In the genomic region with DNA sequence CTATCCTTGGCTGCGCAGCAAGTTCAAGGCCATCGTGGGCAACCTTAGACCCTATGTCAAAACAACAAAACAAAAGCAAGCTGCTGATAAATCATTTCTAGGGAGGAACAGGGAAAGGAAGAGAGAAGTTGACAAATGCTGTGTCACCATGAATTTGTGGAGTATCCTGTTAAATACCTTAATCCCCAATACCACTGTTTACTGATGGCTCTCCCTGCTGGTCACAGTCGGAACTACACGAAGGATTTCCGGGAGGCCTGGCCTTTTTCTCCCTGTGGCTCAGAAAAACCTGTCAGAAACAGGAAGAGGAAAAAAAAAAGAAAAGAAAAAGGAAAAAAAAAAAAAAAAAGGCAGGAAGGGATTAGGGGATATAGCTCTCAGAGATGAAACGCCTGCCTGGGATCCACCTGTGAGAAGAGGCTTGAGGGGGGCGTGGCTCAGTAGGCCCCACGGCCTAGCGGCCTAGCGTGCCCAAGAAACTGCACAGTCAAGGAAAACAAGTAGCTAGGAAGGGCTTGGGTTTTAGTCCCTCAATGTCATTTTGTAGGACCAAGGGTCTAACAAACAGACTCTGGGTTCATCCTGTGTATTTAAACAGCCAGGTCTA, we compare ENCODE assay signal across 8 mouse cellular contexts. TPM values are rescaled to one million over a fixed set of nuclear protein-coding genes. Genes with fewer than 3 reads are reported as not detected.
DNase-seq lines count a peak whose midpoint lies in the region; ATAC-seq and TF ChIP-seq lines count a peak whose summit lies in the region.

No protein-coding gene starts in this region.

- DNase-seq in 416B (ENCODE audit: low read depth) (peak; percentile 80), MEL-GATA-1-ER (ENCODE audit: extremely low read depth, low read depth) (peak; percentile 85)
- peak; percentile 81 for DNase-seq in cerebellum, adult 9-10 months
- DNase-seq in kidney, postnatal 0 days (ENCODE audit: low spot score), result peak; percentile 76
- DNase-seq in liver, adult 2 months (ENCODE audit: extremely low read depth, low read depth, low spot score), result peak; percentile 74
- DNase-seq in retina, embryonic 14.5 days (ENCODE audit: low spot score), result peak; percentile 78
- peak; percentile 73 for DNase-seq in urinary bladder, postnatal 25 days (ENCODE audit: low spot score)

- TF ChIP-seq CTCF in kidney, postnatal 0 days (IDR thresholded peaks at IDR 0.05; ENCODE audit: low read depth), result peak; percentile 76
- peak; percentile 59; the same call in 1 of the 2 replicates for TF ChIP-seq CTCF in liver, adult 2 months (IDR thresholded peaks at IDR 0.05; ENCODE audit: low read depth, low read length)

- H3K36me3 ChIP-seq in kidney, postnatal 0 days (ENCODE audit: insufficient read depth, low read length), result no peaks in the 10 kb centered on the region
- H3K36me3 ChIP-seq in liver, adult 2 months (ENCODE audit: control insufficient read depth, insufficient read depth, low read length), result no peaks in the 10 kb centered on the region

- no peak overlapping the region for H3K4me3 ChIP-seq in kidney, postnatal 0 days (replicated peaks; ENCODE audit: low read depth, low read length)
- peak overlapping the region; percentile 26; the same call in 1 of the 2 replicates for H3K4me3 ChIP-seq in liver, adult 2 months (ENCODE audit: insufficient read depth, low read depth, low read length)

- peak; percentile 13; the same call in 1 of the 2 replicates for ATAC-seq in granulocyte monocyte progenitor cell, adult 5-6 weeks (replicated peaks; ENCODE audit: poor library complexity, severe bottlenecking)
- ATAC-seq in kidney, postnatal 0 days (replicated peaks; ENCODE audit: low FRiP score, low read depth), result no peak

- 0 out of 2 replicates have a peak, but pooled peaks cover 7% of the 10 kb centered on the region for H3K27me3 ChIP-seq in kidney, postnatal 0 days (ENCODE audit: insufficient read depth, low read length)
- no peaks in the 10 kb centered on the region for H3K27me3 ChIP-seq in liver, adult 2 months (ENCODE audit: control insufficient read depth, insufficient read depth, low read length)

- H3K9me3 ChIP-seq in kidney, postnatal 0 days (replicated peaks; ENCODE audit: low read length), result no peaks in the 10 kb centered on the region

- H3K9ac ChIP-seq in kidney, postnatal 0 days (ENCODE audit: low read depth, low read length), result no peak overlapping the region
- peak overlapping the region; percentile 13 for H3K9ac ChIP-seq in liver, adult 2 months (ENCODE audit: low read depth, low read length)

- 59% methylated on average over 10 of the region's 10 CpGs for WGBS in kidney, postnatal 0 days
- WGBS in liver, adult 2 months, result 47% methylated on average over 10 of the region's 10 CpGs

- H3K4me1 ChIP-seq in kidney, postnatal 0 days (replicated peaks; ENCODE audit: insufficient read depth, low read length), result peaks cover 10% of the 10 kb centered on the region; the same call in 1 of the 2 replicates
- peaks cover 22% of the 10 kb centered on the region for H3K4me1 ChIP-seq in liver, adult 2 months (ENCODE audit: control insufficient read depth, insufficient read depth, low read length)

- TF ChIP-seq POLR2A in liver, adult 2 months (IDR thresholded peaks at IDR 0.05; ENCODE audit: extremely low read depth, insufficient read depth, low read length), result no peak

- no peaks in the 10 kb centered on the region; the same call in 1 of the 2 replicates for H3K79me2 ChIP-seq in liver, adult 2 months (ENCODE audit: control insufficient read depth, insufficient read depth, low read length)

- H3K4me2 ChIP-seq in kidney, postnatal 0 days (ENCODE audit: low read length), result no peak overlapping the region

- peak overlapping the region; percentile 21; the same call in 1 of the 2 replicates for H3K27ac ChIP-seq in kidney, postnatal 0 days
- H3K27ac ChIP-seq in liver, adult 2 months (replicated peaks; ENCODE audit: insufficient read depth, low read depth, low read length), result peak overlapping the region; percentile 56

RNA-seq across cellular contexts. Expression of gene Blvrb, which starts 1.6 kb away (rescaled TPM):
- total RNA-seq in granulocyte monocyte progenitor cell, adult 5-6 weeks (2014; fragmentation: Nextera tagmentation), result 10.4 and 12.2 TPM in 2 replicates
- 6.2 and 8.6 TPM in 2 replicates for total RNA-seq in granulocyte monocyte progenitor cell, adult 5-6 weeks (2017)
- polyA plus RNA-seq in kidney, postnatal 0 days (2015; fragmentation: Nextera tagmentation; extraction: Ambion mirVana), result 33.4 and 40.1 TPM in 2 replicates
- 142 and 148 TPM in 2 replicates for total RNA-seq in liver, adult 2 months (2014; rRNA removed)
- polyA plus RNA-seq in liver, adult 2 months (2012; rRNA removed), result 268 and 304 TPM in 2 replicates

RNA-seq across cellular contexts. Expression of gene Sptbn4, which starts 1.9 kb away (rescaled TPM):
- 0.19 TPM in 1 of 2 replicates, not detected in the other for total RNA-seq in granulocyte monocyte progenitor cell, adult 5-6 weeks (2014; fragmentation: Nextera tagmentation)
- 0.09 TPM in 1 of 2 replicates, not detected in the other for total RNA-seq in granulocyte monocyte progenitor cell, adult 5-6 weeks (2017)
- 0.17 and 0.28 TPM in 2 replicates for polyA plus RNA-seq in kidney, postnatal 0 days (2015; fragmentation: Nextera tagmentation; extraction: Ambion mirVana)
- under 0.01 TPM in 1 of 2 replicates, not detected in the other for total RNA-seq in liver, adult 2 months (2014; rRNA removed)
- 0.06 TPM in 1 of 2 replicates, not detected in the other for polyA plus RNA-seq in liver, adult 2 months (2012; rRNA removed)

RNA-seq across cellular contexts. Expression of gene Sertad3, which starts 24.2 kb away (rescaled TPM):
- 4.6 and 5.3 TPM in 2 replicates for total RNA-seq in granulocyte monocyte progenitor cell, adult 5-6 weeks (2014; fragmentation: Nextera tagmentation)
- total RNA-seq in granulocyte monocyte progenitor cell, adult 5-6 weeks (2017), result 5.1 and 7.9 TPM in 2 replicates
- 24.0 and 25.3 TPM in 2 replicates for polyA plus RNA-seq in kidney, postnatal 0 days (2015; fragmentation: Nextera tagmentation; extraction: Ambion mirVana)
- total RNA-seq in liver, adult 2 months (2014; rRNA removed), result 3.5 and 4.6 TPM in 2 replicates
- polyA plus RNA-seq in liver, adult 2 months (2012; rRNA removed), result 6.9 and 8.3 TPM in 2 replicates

RNA-seq across cellular contexts. Expression of gene Sertad1, which starts 37.4 kb away (rescaled TPM):
- 1.9 and 2.2 TPM in 2 replicates for total RNA-seq in granulocyte monocyte progenitor cell, adult 5-6 weeks (2014; fragmentation: Nextera tagmentation)
- total RNA-seq in granulocyte monocyte progenitor cell, adult 5-6 weeks (2017), result 3.7 and 8.9 TPM in 2 replicates
- 41.6 and 44.3 TPM in 2 replicates for polyA plus RNA-seq in kidney, postnatal 0 days (2015; fragmentation: Nextera tagmentation; extraction: Ambion mirVana)
- total RNA-seq in liver, adult 2 months (2014; rRNA removed), result 7.7 and 9.5 TPM in 2 replicates
- polyA plus RNA-seq in liver, adult 2 months (2012; rRNA removed), result 8.8 and 11.6 TPM in 2 replicates

RNA-seq across cellular contexts. Expression of gene Prx, which starts 49.8 kb away (rescaled TPM):
- total RNA-seq in granulocyte monocyte progenitor cell, adult 5-6 weeks (2014; fragmentation: Nextera tagmentation), result 0.13 and 1.4 TPM in 2 replicates
- total RNA-seq in granulocyte monocyte progenitor cell, adult 5-6 weeks (2017), result 0.52 and 0.62 TPM in 2 replicates
- polyA plus RNA-seq in kidney, postnatal 0 days (2015; fragmentation: Nextera tagmentation; extraction: Ambion mirVana), result 4.1 and 4.7 TPM in 2 replicates
- total RNA-seq in liver, adult 2 months (2014; rRNA removed), result 0.07 TPM in 1 of 2 replicates, not detected in the other
- 0.05 and 0.07 TPM in 2 replicates for polyA plus RNA-seq in liver, adult 2 months (2012; rRNA removed)

Comparison
In these comparisons a context has a peak if more than half of its experiments do, and no peak if none do; other contexts are left out.
1. RNA of gene Blvrb, which starts 1.6 kb away (total RNA-seq): 142 to 148 TPM in liver, adult 2 months; 6.2 to 12.2 TPM in granulocyte monocyte progenitor cell, adult 5-6 weeks; every median in the first group is over 10 times any median in the second.
2. Peak in every context shown above with its lines, with median percentiles within 50 percentile points of each other: DNase-seq.